Mouse (Mus musculus): Measurements from ENCODE around the gene Gm42791. TPM values are rescaled to one million over a fixed set of nuclear protein-coding genes. Genes with fewer than 3 reads are reported as not detected.

The Gm42791 gene
- total and polyA plus RNA-seq, 2 experiments: not detected

DNA sequence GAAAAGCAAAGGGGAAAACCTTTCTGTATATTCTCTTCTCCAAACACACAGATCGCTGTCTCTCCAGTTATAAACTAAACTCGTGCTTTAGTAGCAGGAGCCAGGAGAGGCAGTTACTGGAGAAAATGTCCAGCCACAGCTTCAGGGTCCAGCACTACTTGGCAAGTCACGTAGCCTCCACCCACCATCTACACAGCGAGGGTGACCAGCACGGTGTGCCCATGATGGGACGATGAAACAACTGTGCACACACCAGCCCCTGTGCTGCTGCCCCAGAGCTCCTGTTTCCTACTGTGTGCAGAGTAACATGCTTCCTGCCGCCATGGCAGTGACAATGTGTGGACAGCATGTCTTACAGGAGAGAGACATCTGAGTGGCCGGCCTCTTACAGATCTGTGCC lies 121.8 kb downstream of the Gm42791 start:
- DNase-seq (ENCODE audit: extremely low read depth, low read depth, low spot score): no peak
- 92% methylated on average over 8 of the region's 8 CpGs for WGBS
- H3K4me3 ChIP-seq (ENCODE audit: insufficient read depth, low read depth, low read length): no peak overlapping the region
- no peak overlapping the region for H3K27ac ChIP-seq (replicated peaks; ENCODE audit: insufficient read depth, low read depth, low read length)
- no peaks in the 10 kb centered on the region for H3K79me2 ChIP-seq (ENCODE audit: control insufficient read depth, insufficient read depth, low read length)
- TF ChIP-seq POLR2A (IDR thresholded peaks at IDR 0.05; ENCODE audit: extremely low read depth, insufficient read depth, low read length): no peak
- no peak for TF ChIP-seq CTCF (IDR thresholded peaks at IDR 0.05; ENCODE audit: low read depth, low read length)
- no peaks in the 10 kb centered on the region for H3K27me3 ChIP-seq (ENCODE audit: control insufficient read depth, insufficient read depth, low read length)
- H3K4me1 ChIP-seq (ENCODE audit: control insufficient read depth, insufficient read depth, low read length): no peaks in the 10 kb centered on the region
- peaks cover 7% of the 10 kb centered on the region; the same call in 1 of the 2 replicates for H3K36me3 ChIP-seq (ENCODE audit: control insufficient read depth, insufficient read depth, low read length)
- H3K9ac ChIP-seq (ENCODE audit: low read depth, low read length): no peak overlapping the region

DNA sequence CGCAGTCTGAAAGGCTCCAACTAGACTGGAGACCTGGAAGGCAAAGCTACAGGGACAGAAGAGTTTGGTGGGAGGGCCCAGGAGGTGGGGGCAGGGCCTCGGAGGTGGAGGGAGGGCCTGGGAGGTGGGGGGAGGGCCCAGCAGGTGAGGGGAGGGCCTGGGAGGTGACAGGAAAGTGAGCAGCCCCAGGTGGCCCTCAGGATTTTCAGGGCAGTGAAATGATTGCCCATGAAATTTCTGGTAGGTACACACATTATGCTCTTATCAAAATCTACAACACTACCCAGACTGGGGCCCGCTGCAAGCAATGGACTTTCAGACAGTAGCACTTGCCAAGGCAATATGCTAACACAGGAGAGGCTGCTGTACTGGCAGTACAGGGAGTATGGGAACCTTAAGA lies 125.4 kb downstream of the Gm42791 start:
- TF ChIP-seq CTCF (IDR thresholded peaks at IDR 0.05; ENCODE audit: low read depth, low read length): no peak
- no peak for TF ChIP-seq POLR2A (IDR thresholded peaks at IDR 0.05; ENCODE audit: extremely low read depth, insufficient read depth, low read length)
- no peak overlapping the region for H3K4me3 ChIP-seq (ENCODE audit: insufficient read depth, low read depth, low read length)

DNA sequence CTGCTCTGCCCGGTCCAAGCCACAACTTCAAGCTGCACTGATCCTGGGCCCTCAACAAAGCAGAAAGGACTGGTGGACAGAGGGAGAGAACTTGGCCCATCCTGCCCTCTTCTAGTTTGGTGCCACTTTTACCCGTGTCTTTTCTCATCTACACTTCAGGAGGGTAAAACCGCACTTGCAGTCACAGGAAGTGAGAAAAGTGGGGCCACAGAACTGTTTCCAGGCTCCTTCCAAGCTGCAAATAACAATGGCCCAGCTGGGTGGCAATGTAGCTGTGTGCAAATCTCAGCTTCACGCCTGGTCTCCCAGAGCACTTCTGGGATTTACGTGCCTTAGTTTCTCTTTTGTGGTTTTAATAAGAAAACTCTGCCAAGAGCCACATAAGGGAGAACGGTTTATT lies 127.2 kb downstream of the Gm42791 start:
- no peak for TF ChIP-seq POLR2A (IDR thresholded peaks at IDR 0.05; ENCODE audit: extremely low read depth, insufficient read depth, low read length)
- TF ChIP-seq CTCF (IDR thresholded peaks at IDR 0.05; ENCODE audit: low read depth, low read length): no peak
- Histone ChIP-seq H3K27me3 (ENCODE audit: control insufficient read depth, insufficient read depth, low read length) (no peaks in the 10 kb centered on the region), H3K9ac (ENCODE audit: low read depth, low read length) (no peak overlapping the region), H3K36me3 (ENCODE audit: control insufficient read depth, insufficient read depth, low read length) (no peaks in the 10 kb centered on the region), H3K79me2 (ENCODE audit: control insufficient read depth, insufficient read depth, low read length) (no peaks in the 10 kb centered on the region), H3K4me3 (ENCODE audit: insufficient read depth, low read depth, low read length) (no peak overlapping the region), H3K27ac (replicated peaks; ENCODE audit: insufficient read depth, low read depth, low read length) (no peak overlapping the region), H3K4me1 (ENCODE audit: control insufficient read depth, insufficient read depth, low read length) (no peaks in the 10 kb centered on the region)
- no peak for DNase-seq (ENCODE audit: extremely low read depth, low read depth, low spot score)
- WGBS: 75% methylated on average over 6 of the region's 6 CpGs

More for the DNA sequence above, 125.4 kb downstream of the Gm42791 start:
- H3K4me1 ChIP-seq (ENCODE audit: control insufficient read depth, insufficient read depth, low read length): no peaks in the 10 kb centered on the region
- H3K27ac ChIP-seq (replicated peaks; ENCODE audit: insufficient read depth, low read depth, low read length): no peak overlapping the region
- WGBS: 70% methylated on average over 3 of the region's 3 CpGs
- H3K79me2 ChIP-seq (ENCODE audit: control insufficient read depth, insufficient read depth, low read length): no peaks in the 10 kb centered on the region
- no peaks in the 10 kb centered on the region for H3K36me3 ChIP-seq (ENCODE audit: control insufficient read depth, insufficient read depth, low read length)
- H3K27me3 ChIP-seq (ENCODE audit: control insufficient read depth, insufficient read depth, low read length): no peaks in the 10 kb centered on the region
- H3K9ac ChIP-seq (ENCODE audit: low read depth, low read length): no peak overlapping the region
- DNase-seq (ENCODE audit: extremely low read depth, low read depth, low spot score): no peak

DNA sequence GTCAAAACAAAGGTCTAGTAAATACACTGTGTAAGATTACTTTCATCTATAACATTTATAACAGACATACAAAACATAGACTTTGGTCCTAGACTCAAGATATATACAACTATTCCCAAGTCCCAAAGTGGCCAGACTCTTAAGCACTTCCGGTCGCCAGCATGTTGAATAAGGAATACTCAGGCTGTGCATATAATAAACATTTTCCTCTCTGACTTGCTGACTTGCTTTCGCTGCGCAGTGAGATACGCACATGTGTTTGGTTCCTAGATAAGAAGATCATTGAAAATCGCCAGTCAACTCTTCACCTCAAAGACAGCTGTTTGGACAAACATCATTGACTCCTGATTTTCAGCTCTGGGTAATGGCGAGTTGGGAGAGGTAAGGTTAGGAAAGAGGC lies 127.8 kb downstream of the Gm42791 start:
- Histone ChIP-seq H3K27ac (replicated peaks; ENCODE audit: insufficient read depth, low read depth, low read length) (no peak overlapping the region), H3K27me3 (ENCODE audit: control insufficient read depth, insufficient read depth, low read length) (no peaks in the 10 kb centered on the region), H3K4me3 (ENCODE audit: insufficient read depth, low read depth, low read length) (no peak overlapping the region), H3K36me3 (ENCODE audit: control insufficient read depth, insufficient read depth, low read length) (no peaks in the 10 kb centered on the region), H3K9ac (ENCODE audit: low read depth, low read length) (no peak overlapping the region), H3K79me2 (ENCODE audit: control insufficient read depth, insufficient read depth, low read length) (no peaks in the 10 kb centered on the region), H3K4me1 (ENCODE audit: control insufficient read depth, insufficient read depth, low read length) (no peaks in the 10 kb centered on the region)
- WGBS: 71% methylated on average over 7 of the region's 7 CpGs
- no peak for TF ChIP-seq CTCF (IDR thresholded peaks at IDR 0.05; ENCODE audit: low read depth, low read length)
- TF ChIP-seq POLR2A (IDR thresholded peaks at IDR 0.05; ENCODE audit: extremely low read depth, insufficient read depth, low read length): no peak
- DNase-seq (ENCODE audit: extremely low read depth, low read depth, low spot score): no peak

DNA sequence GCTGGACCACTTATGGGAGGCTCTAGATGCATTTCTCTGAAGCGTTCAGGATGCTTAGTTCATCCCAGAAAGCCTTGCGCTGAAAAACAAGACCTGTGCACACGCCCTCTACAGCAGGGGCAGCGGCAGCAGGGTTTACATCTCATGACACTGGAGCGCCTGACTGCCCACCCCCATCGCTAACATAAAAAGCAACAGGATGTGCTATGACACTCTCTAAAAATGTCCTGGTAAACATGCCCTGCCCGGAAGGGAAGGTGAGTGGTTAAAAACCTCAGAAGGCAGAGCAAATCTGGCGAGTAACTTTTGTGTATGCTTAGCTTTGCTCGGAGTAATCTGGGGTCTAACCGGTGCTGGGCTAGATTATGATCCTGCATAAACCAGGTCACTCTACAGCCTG lies 128.4 kb downstream of the Gm42791 start:
- Histone ChIP-seq H3K27ac (replicated peaks; ENCODE audit: insufficient read depth, low read depth, low read length) (no peak overlapping the region), H3K36me3 (ENCODE audit: control insufficient read depth, insufficient read depth, low read length) (no peaks in the 10 kb centered on the region), H3K4me3 (ENCODE audit: insufficient read depth, low read depth, low read length) (no peak overlapping the region), H3K4me1 (ENCODE audit: control insufficient read depth, insufficient read depth, low read length) (no peaks in the 10 kb centered on the region), H3K27me3 (ENCODE audit: control insufficient read depth, insufficient read depth, low read length) (no peaks in the 10 kb centered on the region), H3K79me2 (ENCODE audit: control insufficient read depth, insufficient read depth, low read length) (no peaks in the 10 kb centered on the region), H3K9ac (ENCODE audit: low read depth, low read length) (no peak overlapping the region)
- TF ChIP-seq POLR2A (IDR thresholded peaks at IDR 0.05; ENCODE audit: extremely low read depth, insufficient read depth, low read length) (no peak), CTCF (IDR thresholded peaks at IDR 0.05; ENCODE audit: low read depth, low read length) (no peak)
- no peak for DNase-seq (ENCODE audit: extremely low read depth, low read depth, low spot score)
- 68% methylated on average over 10 of the region's 10 CpGs for WGBS

DNA sequence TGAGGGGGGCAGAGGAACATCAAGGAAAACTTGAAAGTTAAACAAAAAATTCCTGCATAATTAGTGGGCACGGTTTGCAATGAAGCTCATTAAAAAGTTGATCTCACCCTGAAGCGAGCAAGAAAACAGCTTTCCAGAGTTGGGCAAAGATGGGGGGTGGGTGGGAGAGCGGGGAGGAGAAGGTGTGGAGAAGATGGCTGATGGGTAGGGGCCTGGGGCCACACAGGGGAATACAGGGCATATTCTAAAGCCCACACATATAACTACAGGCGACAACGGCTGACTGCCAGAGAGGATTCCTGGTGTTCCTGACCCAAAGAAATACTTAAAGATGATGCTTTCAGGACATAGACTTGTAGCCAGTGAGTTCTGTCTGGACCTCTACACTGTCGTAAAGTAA lies 131.5 kb downstream of the Gm42791 start:
- no peak for DNase-seq (ENCODE audit: extremely low read depth, low read depth, low spot score)
- Histone ChIP-seq H3K27me3 (ENCODE audit: control insufficient read depth, insufficient read depth, low read length) (no peaks in the 10 kb centered on the region), H3K27ac (replicated peaks; ENCODE audit: insufficient read depth, low read depth, low read length) (no peak overlapping the region), H3K9ac (ENCODE audit: low read depth, low read length) (no peak overlapping the region), H3K36me3 (ENCODE audit: control insufficient read depth, insufficient read depth, low read length) (no peaks in the 10 kb centered on the region), H3K79me2 (ENCODE audit: control insufficient read depth, insufficient read depth, low read length) (no peaks in the 10 kb centered on the region), H3K4me3 (ENCODE audit: insufficient read depth, low read depth, low read length) (no peak overlapping the region), H3K4me1 (ENCODE audit: control insufficient read depth, insufficient read depth, low read length) (no peaks in the 10 kb centered on the region)
- WGBS: 83% methylated on average over 6 of the region's 6 CpGs
- no peak for TF ChIP-seq POLR2A (IDR thresholded peaks at IDR 0.05; ENCODE audit: extremely low read depth, insufficient read depth, low read length)
- TF ChIP-seq CTCF (IDR thresholded peaks at IDR 0.05; ENCODE audit: low read depth, low read length): no peak

Measured in liver, adult 2 months (tissue).